Comparison of ENCODE assay signal across 17 mouse cellular contexts in the genomic region with DNA sequence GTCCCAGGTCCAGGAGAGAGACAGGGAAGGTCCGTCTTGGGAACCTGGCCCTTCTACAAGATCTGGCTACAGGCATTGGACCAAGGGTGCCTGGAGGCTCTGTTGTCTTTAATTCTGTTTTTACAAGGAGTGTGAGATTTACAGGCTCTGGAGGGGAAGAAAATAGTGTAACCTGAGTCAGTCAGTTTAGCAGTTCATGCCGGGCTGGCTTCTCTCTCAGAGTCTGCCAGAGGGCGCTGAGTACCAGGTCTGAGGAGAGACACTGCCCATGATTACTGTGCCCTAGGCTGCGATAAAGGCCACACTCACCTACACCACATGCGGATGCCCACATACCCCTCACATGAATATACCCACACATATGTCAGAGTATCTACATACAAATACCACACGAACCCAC.
"Had no signal": no experiment of that assay in that cellular context is flagged by ENCODE, and none has a peak within 500 bp of the region (broad histone marks: within the 10 kb centered on the region; RNA-seq: fewer than 3 reads in every experiment).

No protein-coding gene starts in this region.

- H3K27me3 ChIP-seq: liver, embryonic 12.5 days had no signal

- H3K4me2 ChIP-seq: limb, embryonic 15.5 days; liver, embryonic 12.5 days; lung, embryonic 14.5 days; neural tube, embryonic 15.5 days had no signal

- H3K36me3 ChIP-seq: limb, embryonic 15.5 days; liver, embryonic 12.5 days; midbrain, embryonic 10.5 days; neural tube, embryonic 15.5 days had no signal

- H3K4me3 ChIP-seq: limb, embryonic 15.5 days; liver, embryonic 12.5 days; midbrain, embryonic 10.5 days; myocyte; neural tube, embryonic 15.5 days had no signal

- H3K9ac ChIP-seq: limb, embryonic 15.5 days; liver, embryonic 12.5 days; lung, embryonic 14.5 days; neural tube, embryonic 15.5 days had no signal

- H3K9me3 ChIP-seq: limb, embryonic 15.5 days; liver, embryonic 12.5 days; neural tube, embryonic 15.5 days had no signal

- DNase-seq: kidney, adult 11 months; kidney, adult 9 months; kidney, postnatal 14 days; layer of hippocampus, adult 9-11 months; layer of hippocampus, postnatal 36 days; lung, embryonic 14.5 days; lung, postnatal 10 days; lung, postnatal 4 days; right cerebral cortex, adult 18-20 months; right cerebral cortex, postnatal 25 days; thymus, adult 18-20 months; thymus, postnatal 14 days had no signal

- H3K4me1 ChIP-seq: liver, embryonic 12.5 days had no signal

- H3K27ac ChIP-seq: limb, embryonic 15.5 days; liver, embryonic 12.5 days; midbrain, embryonic 10.5 days; neural tube, embryonic 15.5 days had no signal

- ATAC-seq: liver, embryonic 12.5 days had no signal
